Comparison of ENCODE assay signal across 19 mouse cellular contexts in the genomic region with DNA sequence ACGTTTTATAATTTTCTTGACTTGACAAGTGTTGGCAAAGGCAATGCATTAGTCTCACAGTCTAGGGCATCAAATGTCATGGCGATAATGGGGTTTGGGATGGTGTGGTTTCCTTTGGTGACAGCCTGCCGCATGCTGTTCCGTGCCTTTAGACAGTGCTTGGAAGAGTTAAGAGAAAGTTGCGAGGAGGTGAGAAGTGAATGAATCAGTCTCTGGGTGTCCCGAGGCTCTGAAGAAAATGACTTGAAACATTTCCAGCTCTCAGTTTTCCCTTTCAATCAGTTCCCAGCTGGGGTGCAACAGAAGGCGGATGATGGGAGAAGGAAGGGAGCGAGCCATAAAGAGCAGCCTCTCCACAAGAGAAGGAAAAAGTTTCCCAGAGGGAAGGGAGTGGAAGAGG.
A peak's percentile ranks its signal among the peaks of the same experiment; 100 is the strongest.
DNase-seq lines count a peak whose midpoint lies in the region; ATAC-seq and TF ChIP-seq lines count a peak whose summit lies in the region.
"Had no signal": no experiment of that assay in that cellular context is flagged by ENCODE, and none has a peak within 500 bp of the region (broad histone marks: within the 10 kb centered on the region; RNA-seq: fewer than 3 reads in every experiment).

No protein-coding gene starts in this region.

- H3K4me1 ChIP-seq in hindbrain, postnatal 0 days (ENCODE audit: insufficient read depth, low read length) = no peaks in the 10 kb centered on the region
- H3K4me1 ChIP-seq in hindbrain, embryonic 10.5 days (replicated peaks) = no peaks in the 10 kb centered on the region
- H3K4me1 ChIP-seq: heart, embryonic 10.5 days; limb, embryonic 15.5 days; midbrain, embryonic 12.5 days; stomach, embryonic 15.5 days had no signal

- ATAC-seq in hindbrain, postnatal 0 days = 0 out of 2 replicates have a peak, but pooled peaks have one; percentile 47

- WGBS in hindbrain, postnatal 0 days = 46% methylated on average over 8 of the region's 8 CpGs
- WGBS in hindbrain, embryonic 10.5 days = 80% methylated on average over 8 of the region's 8 CpGs

- no peaks in the 10 kb centered on the region for H3K36me3 ChIP-seq in hindbrain, postnatal 0 days (ENCODE audit: insufficient read depth, low read length)
- H3K36me3 ChIP-seq in hindbrain, embryonic 10.5 days = no peaks in the 10 kb centered on the region
- H3K36me3 ChIP-seq: heart, embryonic 10.5 days; limb, embryonic 15.5 days; midbrain, embryonic 12.5 days; stomach, embryonic 15.5 days had no signal

- no peak overlapping the region for H3K9ac ChIP-seq in hindbrain, postnatal 0 days (replicated peaks; ENCODE audit: low read length)
- H3K9ac ChIP-seq: limb, embryonic 15.5 days; midbrain, embryonic 12.5 days; stomach, embryonic 15.5 days had no signal

- no peak overlapping the region for H3K4me3 ChIP-seq in hindbrain, postnatal 0 days (ENCODE audit: low read length)
- H3K4me3 ChIP-seq in hindbrain, embryonic 10.5 days = no peak overlapping the region
- H3K4me3 ChIP-seq: heart, embryonic 10.5 days; limb, embryonic 15.5 days; midbrain, embryonic 12.5 days; stomach, embryonic 15.5 days had no signal

- DNase-seq in hindbrain, postnatal 0 days (ENCODE audit: low spot score) = peak; percentile 15
- no peak for DNase-seq in hindbrain, embryonic 10.5 days (ENCODE audit: low spot score)
- peak; percentile 17 to 35 for DNase-seq in right cerebral cortex, adult 2 months (ENCODE audit: low spot score in 2 of 2)
- no peak for DNase-seq in right cerebral cortex, postnatal 4 days
- DNase-seq in layer of hippocampus, adult 8-10 months (ENCODE audit: low spot score in 2 of 2) = peak; percentile 17 to 22
- peak; percentile 46 for DNase-seq in telencephalon, adult 2 months (ENCODE audit: low read depth, low spot score)
- DNase-seq in urinary bladder, adult 2 months (ENCODE audit: low spot score) = no peak
- no peak for DNase-seq in cerebellum, postnatal 10 days
- DNase-seq: adrenal gland, postnatal 25 days; cerebellum, adult 18-20 months; gastrocnemius, postnatal 25 days; heart, postnatal 4 days; kidney, adult 8-10 months; lung, adult 18-20 months; thymus, postnatal 25 days had no signal

- no peaks in the 10 kb centered on the region for H3K9me3 ChIP-seq in hindbrain, postnatal 0 days (ENCODE audit: low read length)
- H3K9me3 ChIP-seq in hindbrain, embryonic 10.5 days = no peaks in the 10 kb centered on the region
- H3K9me3 ChIP-seq: heart, embryonic 10.5 days; limb, embryonic 15.5 days; midbrain, embryonic 12.5 days; stomach, embryonic 15.5 days had no signal

- TF ChIP-seq CTCF in hindbrain, postnatal 0 days (IDR thresholded peaks at IDR 0.05; ENCODE audit: low read depth) = no peak

- no peak overlapping the region for H3K27ac ChIP-seq in hindbrain, postnatal 0 days
- H3K27ac ChIP-seq in hindbrain, embryonic 10.5 days = no peak overlapping the region
- H3K27ac ChIP-seq: heart, embryonic 10.5 days; limb, embryonic 15.5 days; midbrain, embryonic 12.5 days; stomach, embryonic 15.5 days had no signal

- H3K27me3 ChIP-seq in hindbrain, postnatal 0 days (ENCODE audit: insufficient read depth, low read length) = no peaks in the 10 kb centered on the region
- H3K27me3 ChIP-seq in hindbrain, embryonic 10.5 days (ENCODE audit: insufficient read depth, poor library complexity, severe bottlenecking) = no peaks in the 10 kb centered on the region
- H3K27me3 ChIP-seq: limb, embryonic 15.5 days; midbrain, embryonic 12.5 days; stomach, embryonic 15.5 days had no signal

- H3K4me2 ChIP-seq in hindbrain, postnatal 0 days (ENCODE audit: low read depth, low read length) = 0 out of 2 replicates have a peak overlapping the region, but pooled peaks have one; percentile 27
- H3K4me2 ChIP-seq: limb, embryonic 15.5 days; midbrain, embryonic 12.5 days; stomach, embryonic 15.5 days had no signal

Comparison
In these comparisons a context has a peak if more than half of its experiments do, and no peak if none do; other contexts are left out.
1. DNase-seq: peak in hindbrain, postnatal 0 days (single experiment), right cerebral cortex, adult 2 months (2 of 2), layer of hippocampus, adult 8-10 months (2 of 2) and telencephalon, adult 2 months (single experiment); none in hindbrain, embryonic 10.5 days (single experiment), right cerebral cortex, postnatal 4 days (single experiment), urinary bladder, adult 2 months (single experiment) and cerebellum, postnatal 10 days (0 of 2).